Comparison of ENCODE assay signal across 7 mouse cellular contexts in genomic region chr17:47386649-47387048, GRCm38 (mm10). TPM values are rescaled to one million over a fixed set of nuclear protein-coding genes. Genes with fewer than 3 reads are reported as not detected.
A peak's percentile ranks its signal among the peaks of the same experiment; 100 is the strongest.
DNase-seq lines count a peak whose midpoint lies in the region; ATAC-seq lines count a peak whose summit lies in the region.

No protein-coding gene starts in this region.

- no peaks in the 10 kb centered on the region for H3K4me1 ChIP-seq in intestine, embryonic 14.5 days (replicated peaks; ENCODE audit: control insufficient read depth, insufficient read depth, low read length)
- H3K4me1 ChIP-seq in intestine, embryonic 15.5 days (replicated peaks) = no peaks in the 10 kb centered on the region

- no peak for ATAC-seq in intestine, embryonic 14.5 days (replicated peaks; ENCODE audit: low FRiP score, low TSS enrichment, low read depth)
- ATAC-seq in intestine, embryonic 15.5 days = no peak
- peak; percentile 49 to 72; a peak in 3 of 4 replicates for ATAC-seq in hematopoietic stem cell, adult 5-6 weeks (replicated peaks in 1 of 2; ENCODE audit: insufficient read depth in 1 of 2, low FRiP score in 2 of 2, low TSS enrichment in 1 of 2, low read depth in 1 of 2, poor library complexity in 2 of 2, severe bottlenecking in 2 of 2)
- ATAC-seq in megakaryocyte-erythroid progenitor cell, adult 5-6 weeks (replicated peaks; ENCODE audit: low FRiP score, low TSS enrichment, poor library complexity, severe bottlenecking) = 0 out of 2 replicates have a peak, but pooled peaks have one; percentile 49

- H3K4me2 ChIP-seq in intestine, embryonic 14.5 days (ENCODE audit: low read length) = no peak overlapping the region
- H3K4me2 ChIP-seq in intestine, embryonic 15.5 days (replicated peaks) = no peak overlapping the region

- H3K9me3 ChIP-seq in intestine, embryonic 14.5 days (ENCODE audit: control insufficient read depth, low read length) = 0 out of 2 replicates have a peak, but pooled peaks cover 4% of the 10 kb centered on the region
- H3K9me3 ChIP-seq in intestine, embryonic 15.5 days = no peaks in the 10 kb centered on the region

- H3K4me3 ChIP-seq in intestine, embryonic 14.5 days (ENCODE audit: low read depth, low read length) = no peak overlapping the region
- no peak overlapping the region for H3K4me3 ChIP-seq in intestine, embryonic 15.5 days (replicated peaks)

- H3K27ac ChIP-seq in intestine, embryonic 14.5 days (ENCODE audit: low read depth) = no peak overlapping the region
- H3K27ac ChIP-seq in intestine, embryonic 15.5 days = no peak overlapping the region

- WGBS in intestine, embryonic 14.5 days = 64% methylated on average over 4 of the region's 4 CpGs
- 65% methylated on average over 4 of the region's 4 CpGs for WGBS in intestine, embryonic 15.5 days

- H3K27me3 ChIP-seq in intestine, embryonic 14.5 days (replicated peaks; ENCODE audit: control insufficient read depth, insufficient read depth, low read length) = no peaks in the 10 kb centered on the region
- H3K27me3 ChIP-seq in intestine, embryonic 15.5 days (replicated peaks) = no peaks in the 10 kb centered on the region

- peaks cover 4% of the 10 kb centered on the region; the same call in 1 of the 2 replicates for H3K36me3 ChIP-seq in intestine, embryonic 14.5 days (ENCODE audit: control insufficient read depth, insufficient read depth, low read length)
- H3K36me3 ChIP-seq in intestine, embryonic 15.5 days = no peaks in the 10 kb centered on the region

- peak; percentile 74 for DNase-seq in intestine, embryonic 14.5 days (ENCODE audit: low spot score)
- DNase-seq in CD8-positive naive resting alpha-beta T cell, adult 2 months (ENCODE audit: low read depth in 2 of 2, low spot score in 2 of 2) = peak; percentile 57
- peak; percentile 73 for DNase-seq in R1 (ENCODE audit: low read depth, low spot score)
- DNase-seq in thymus, postnatal 10 days (ENCODE audit: low spot score in 2 of 2) = peak; percentile 56 to 76

- no peak overlapping the region for H3K9ac ChIP-seq in intestine, embryonic 14.5 days (ENCODE audit: low read length)
- no peak overlapping the region for H3K9ac ChIP-seq in intestine, embryonic 15.5 days

RNA-seq across cellular contexts. Expression of gene Guca1b, which starts 1.5 kb away (rescaled TPM):
- 0.32 and 0.37 TPM in 2 replicates for polyA plus RNA-seq in intestine, embryonic 14.5 days (2014; fragmentation: Nextera tagmentation; extraction: Ambion mirVana)
- polyA plus RNA-seq in intestine, embryonic 15.5 days (2015; fragmentation: Nextera tagmentation; extraction: Ambion mirVana) = 0.52 and 0.78 TPM in 2 replicates
- not detected in 2 replicates for total RNA-seq in hematopoietic stem cell, adult 5-6 weeks (2017)
- 0.54 and 2.8 TPM in 2 replicates for total RNA-seq in megakaryocyte-erythroid progenitor cell, adult 5-6 weeks (2014; fragmentation: Nextera tagmentation)
- 0.15 and 3.8 TPM in 2 replicates for total RNA-seq in megakaryocyte-erythroid progenitor cell, adult 5-6 weeks (2017)

RNA-seq across cellular contexts. Expression of gene Guca1a, which starts 13.7 kb away (rescaled TPM):
- 2.5 and 3.1 TPM in 2 replicates for polyA plus RNA-seq in intestine, embryonic 14.5 days (2014; fragmentation: Nextera tagmentation; extraction: Ambion mirVana)
- polyA plus RNA-seq in intestine, embryonic 15.5 days (2015; fragmentation: Nextera tagmentation; extraction: Ambion mirVana) = 2.0 and 2.3 TPM in 2 replicates
- total RNA-seq in hematopoietic stem cell, adult 5-6 weeks (2017) = 2.8 and 3.4 TPM in 2 replicates
- total RNA-seq in megakaryocyte-erythroid progenitor cell, adult 5-6 weeks (2014; fragmentation: Nextera tagmentation) = not detected in 2 replicates
- total RNA-seq in megakaryocyte-erythroid progenitor cell, adult 5-6 weeks (2017) = not detected in 2 replicates

RNA-seq across cellular contexts. Expression of gene Mrps10, which starts 18.0 kb away (rescaled TPM):
- 89.3 and 91.4 TPM in 2 replicates for polyA plus RNA-seq in intestine, embryonic 14.5 days (2014; fragmentation: Nextera tagmentation; extraction: Ambion mirVana)
- 75.5 and 83.0 TPM in 2 replicates for polyA plus RNA-seq in intestine, embryonic 15.5 days (2015; fragmentation: Nextera tagmentation; extraction: Ambion mirVana)
- 46.3 and 61.6 TPM in 2 replicates for total RNA-seq in hematopoietic stem cell, adult 5-6 weeks (2017)
- total RNA-seq in megakaryocyte-erythroid progenitor cell, adult 5-6 weeks (2014; fragmentation: Nextera tagmentation) = 62.0 and 75.8 TPM in 2 replicates
- total RNA-seq in megakaryocyte-erythroid progenitor cell, adult 5-6 weeks (2017) = 61.6 and 90.5 TPM in 2 replicates

RNA-seq across cellular contexts. Expression of gene AI661453, which starts 49.8 kb away (rescaled TPM):
- polyA plus RNA-seq in intestine, embryonic 14.5 days (2014; fragmentation: Nextera tagmentation; extraction: Ambion mirVana) = 3.4 and 4.4 TPM in 2 replicates
- 3.1 and 3.7 TPM in 2 replicates for polyA plus RNA-seq in intestine, embryonic 15.5 days (2015; fragmentation: Nextera tagmentation; extraction: Ambion mirVana)
- 1.8 and 2.3 TPM in 2 replicates for total RNA-seq in hematopoietic stem cell, adult 5-6 weeks (2017)
- total RNA-seq in megakaryocyte-erythroid progenitor cell, adult 5-6 weeks (2014; fragmentation: Nextera tagmentation) = 0.67 and 1.1 TPM in 2 replicates
- 0.04 TPM in 1 of 2 replicates, not detected in the other for total RNA-seq in megakaryocyte-erythroid progenitor cell, adult 5-6 weeks (2017)

RNA-seq across cellular contexts. Expression of gene 1700001C19Rik, which starts 50.5 kb away (rescaled TPM):
- polyA plus RNA-seq in intestine, embryonic 14.5 days (2014; fragmentation: Nextera tagmentation; extraction: Ambion mirVana) = 0.22 and 0.24 TPM in 2 replicates
- polyA plus RNA-seq in intestine, embryonic 15.5 days (2015; fragmentation: Nextera tagmentation; extraction: Ambion mirVana) = 0.28 and 0.38 TPM in 2 replicates
- total RNA-seq in hematopoietic stem cell, adult 5-6 weeks (2017) = 1.9 TPM in 2 replicates
- total RNA-seq in megakaryocyte-erythroid progenitor cell, adult 5-6 weeks (2014; fragmentation: Nextera tagmentation) = not detected in 2 replicates
- total RNA-seq in megakaryocyte-erythroid progenitor cell, adult 5-6 weeks (2017) = not detected in 2 replicates

Comparison
In these comparisons a context has a peak if more than half of its experiments do, and no peak if none do; other contexts are left out.
1. ATAC-seq: peak in hematopoietic stem cell, adult 5-6 weeks (2 of 2) and megakaryocyte-erythroid progenitor cell, adult 5-6 weeks (single experiment); none in intestine, embryonic 14.5 days (single experiment) and intestine, embryonic 15.5 days (single experiment).
2. Peak in every context shown above with its lines, with median percentiles within 50 percentile points of each other: DNase-seq.